Mouse (Mus musculus): ENCODE data around the gene Rbfox1. TPM values are rescaled to one million over a fixed set of nuclear protein-coding genes. Genes with fewer than 3 reads are reported as not detected.

The Rbfox1 gene
- polyA plus RNA-seq, 1 experiment from 2014 or later = 3.3 TPM

DNA sequence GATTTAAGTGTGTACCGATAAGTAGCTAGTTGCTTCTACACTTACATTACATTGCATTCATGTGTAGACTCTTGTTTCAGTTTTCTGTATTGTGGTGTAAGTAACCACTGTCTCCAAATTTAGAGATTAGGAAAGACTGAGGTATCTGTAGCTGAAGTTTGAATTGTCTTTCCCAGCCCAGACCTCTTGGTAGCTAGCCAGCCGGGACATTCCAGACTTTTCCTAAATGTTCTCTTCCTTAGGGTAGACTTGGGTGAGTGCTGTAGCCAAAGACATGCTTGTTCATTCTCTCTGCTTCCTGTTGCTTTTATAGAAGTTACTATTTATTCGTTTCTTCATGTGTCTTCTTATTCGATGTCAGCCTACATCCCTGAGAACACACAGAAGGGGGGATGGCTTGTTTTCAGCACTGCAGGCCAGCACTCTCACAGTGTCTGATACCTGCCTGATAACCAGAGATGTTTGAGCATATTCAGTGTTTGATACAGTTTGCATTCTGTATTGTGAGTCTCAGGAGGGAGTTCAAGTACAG, 538.8 kb downstream of the Rbfox1 start:
- no peaks in the 10 kb centered on the region for H3K4me1 ChIP-seq (replicated peaks; ENCODE audit: insufficient read depth, low read length)
- no peak overlapping the region for H3K27ac ChIP-seq
- WGBS = 84% methylated on average over 4 of the region's 4 CpGs
- DNase-seq (ENCODE audit: low spot score) (no peak), ATAC-seq (replicated peaks; ENCODE audit: low FRiP score, low read depth) (no peak)
- H3K36me3 ChIP-seq (ENCODE audit: insufficient read depth, low read length) = no peaks in the 10 kb centered on the region
- no peak for TF ChIP-seq CTCF (IDR thresholded peaks at IDR 0.05; ENCODE audit: low read depth)
- no peak overlapping the region for H3K4me3 ChIP-seq (replicated peaks; ENCODE audit: low read depth, low read length)
- no peak overlapping the region for H3K9ac ChIP-seq (ENCODE audit: low read depth, low read length)
- no peaks in the 10 kb centered on the region for H3K27me3 ChIP-seq (ENCODE audit: insufficient read depth, low read length)
- H3K4me2 ChIP-seq (ENCODE audit: low read length) = no peak overlapping the region
- no peaks in the 10 kb centered on the region for H3K9me3 ChIP-seq (replicated peaks; ENCODE audit: low read length)

DNA sequence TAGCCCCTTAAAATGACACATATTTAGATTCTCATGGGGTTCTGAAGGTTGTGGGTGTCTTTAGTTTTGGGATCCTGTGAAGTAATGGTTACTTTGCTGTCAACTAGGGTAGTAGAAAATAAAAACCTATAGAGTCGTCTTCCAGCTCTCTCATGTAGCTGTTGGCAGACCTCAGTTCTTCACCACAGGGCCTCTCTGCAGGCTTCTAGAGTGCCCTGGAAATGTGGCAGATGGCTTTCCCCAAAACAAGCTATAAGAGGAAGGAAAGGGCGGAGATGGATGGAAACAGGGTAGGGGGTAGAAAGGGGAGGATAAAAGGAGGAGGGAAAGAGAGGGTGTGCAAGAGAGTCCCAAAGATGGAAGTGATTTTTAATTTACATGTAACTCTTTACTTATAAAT, 539.6 kb downstream of the Rbfox1 start:
- Histone ChIP-seq H3K4me2 (ENCODE audit: low read length) (no peak overlapping the region), H3K4me3 (replicated peaks; ENCODE audit: low read depth, low read length) (no peak overlapping the region), H3K9me3 (replicated peaks; ENCODE audit: low read length) (no peaks in the 10 kb centered on the region), H3K4me1 (replicated peaks; ENCODE audit: insufficient read depth, low read length) (no peaks in the 10 kb centered on the region), H3K27ac (no peak overlapping the region), H3K9ac (ENCODE audit: low read depth, low read length) (no peak overlapping the region), H3K27me3 (ENCODE audit: insufficient read depth, low read length) (no peaks in the 10 kb centered on the region), H3K36me3 (ENCODE audit: insufficient read depth, low read length) (no peaks in the 10 kb centered on the region)
- DNase-seq (ENCODE audit: low spot score) (no peak), ATAC-seq (replicated peaks; ENCODE audit: low FRiP score, low read depth) (no peak)
- TF ChIP-seq CTCF (IDR thresholded peaks at IDR 0.05; ENCODE audit: low read depth) = no peak
- 70% methylated on average over 2 of the region's 2 CpGs for WGBS

DNA sequence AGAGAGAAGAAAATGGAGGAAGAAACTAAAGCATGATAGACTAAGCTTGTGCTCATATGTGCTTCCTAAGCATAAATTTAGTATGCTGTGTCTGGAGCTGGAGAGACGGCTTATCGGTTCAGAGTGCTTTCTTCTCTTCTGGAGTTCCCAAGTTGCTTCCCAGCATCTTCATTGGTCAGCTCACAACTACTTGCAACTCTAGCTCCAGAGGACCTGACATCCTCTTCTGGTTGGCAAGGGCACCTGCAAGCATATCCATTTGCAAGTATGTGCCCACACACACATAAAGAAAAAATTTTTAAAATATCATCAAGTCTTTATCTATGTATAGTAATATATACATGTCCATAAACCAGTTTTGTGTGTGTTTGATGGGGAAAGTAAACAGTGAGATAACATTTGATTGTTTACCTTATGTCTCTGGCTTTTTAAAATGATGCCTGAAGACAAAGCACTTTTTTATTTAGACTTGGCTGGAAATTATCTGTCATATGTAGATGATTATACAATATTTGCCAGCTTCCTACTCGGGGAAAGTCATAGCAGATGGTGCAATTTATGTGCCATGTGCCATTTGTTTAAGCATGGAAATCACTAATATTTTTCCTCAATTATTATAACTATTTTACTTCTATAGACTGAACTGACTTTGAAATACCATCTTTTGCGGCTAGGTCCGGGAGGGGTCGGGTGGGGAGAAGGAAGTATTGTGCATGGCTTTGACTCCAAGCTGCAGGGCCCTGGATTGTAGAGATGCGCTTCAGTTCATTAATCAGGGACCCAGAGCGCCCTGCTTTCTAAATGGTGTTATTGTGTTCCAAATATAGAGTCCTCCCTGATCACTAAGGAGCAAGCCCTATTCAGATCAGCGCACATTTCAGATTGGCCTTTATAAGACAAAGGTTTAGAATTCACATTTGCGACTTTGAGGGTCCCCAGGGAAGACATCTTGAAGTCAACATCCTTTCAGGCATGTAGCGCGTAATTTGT, 542.4 kb downstream of the Rbfox1 start:
- Histone ChIP-seq H3K4me3 (replicated peaks; ENCODE audit: low read depth, low read length) (no peak overlapping the region), H3K9ac (ENCODE audit: low read depth, low read length) (no peak overlapping the region), H3K36me3 (ENCODE audit: insufficient read depth, low read length) (no peaks in the 10 kb centered on the region), H3K4me1 (replicated peaks; ENCODE audit: insufficient read depth, low read length) (no peaks in the 10 kb centered on the region), H3K4me2 (ENCODE audit: low read length) (no peak overlapping the region), H3K27me3 (ENCODE audit: insufficient read depth, low read length) (no peaks in the 10 kb centered on the region), H3K27ac (no peak overlapping the region), H3K9me3 (replicated peaks; ENCODE audit: low read length) (no peaks in the 10 kb centered on the region)
- no peak for ATAC-seq (replicated peaks; ENCODE audit: low FRiP score, low read depth)
- WGBS = 68% methylated on average over 12 of the region's 12 CpGs
- TF ChIP-seq CTCF (IDR thresholded peaks at IDR 0.05; ENCODE audit: low read depth) = no peak
- no peak for DNase-seq (ENCODE audit: low spot score)

DNA sequence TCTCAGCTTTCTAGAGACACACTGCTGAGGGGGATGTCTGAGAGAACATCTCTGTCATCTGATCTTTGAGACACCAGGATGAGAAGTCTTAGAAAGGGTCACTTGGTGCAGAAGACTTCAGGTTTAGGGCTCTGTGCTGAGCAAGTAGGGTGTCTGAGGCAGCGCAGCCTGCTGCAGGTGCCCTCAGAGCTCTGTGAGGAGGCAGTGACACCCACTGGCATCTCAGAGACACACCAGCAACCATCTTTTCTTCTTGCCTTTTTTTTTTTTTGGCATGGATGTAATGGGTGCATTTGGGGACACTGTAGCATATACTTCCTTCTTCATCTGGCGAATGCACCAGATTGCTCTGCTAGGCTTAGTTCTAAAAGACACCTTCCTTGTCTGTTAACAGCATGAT, 545.8 kb downstream of the Rbfox1 start:
- no peaks in the 10 kb centered on the region for H3K36me3 ChIP-seq (ENCODE audit: insufficient read depth, low read length)
- no peak overlapping the region for H3K9ac ChIP-seq (ENCODE audit: low read depth, low read length)
- no peak for DNase-seq (ENCODE audit: low spot score)
- no peak for ATAC-seq (replicated peaks; ENCODE audit: low FRiP score, low read depth)
- no peak overlapping the region for H3K4me3 ChIP-seq (replicated peaks; ENCODE audit: low read depth, low read length)
- no peaks in the 10 kb centered on the region for H3K4me1 ChIP-seq (replicated peaks; ENCODE audit: insufficient read depth, low read length)
- WGBS = 78% methylated on average over 2 of the region's 2 CpGs
- no peak for TF ChIP-seq CTCF (IDR thresholded peaks at IDR 0.05; ENCODE audit: low read depth)
- no peaks in the 10 kb centered on the region for H3K27me3 ChIP-seq (ENCODE audit: insufficient read depth, low read length)
- no peaks in the 10 kb centered on the region for H3K9me3 ChIP-seq (replicated peaks; ENCODE audit: low read length)
- H3K4me2 ChIP-seq (ENCODE audit: low read length) = no peak overlapping the region
- no peak overlapping the region for H3K27ac ChIP-seq

DNA sequence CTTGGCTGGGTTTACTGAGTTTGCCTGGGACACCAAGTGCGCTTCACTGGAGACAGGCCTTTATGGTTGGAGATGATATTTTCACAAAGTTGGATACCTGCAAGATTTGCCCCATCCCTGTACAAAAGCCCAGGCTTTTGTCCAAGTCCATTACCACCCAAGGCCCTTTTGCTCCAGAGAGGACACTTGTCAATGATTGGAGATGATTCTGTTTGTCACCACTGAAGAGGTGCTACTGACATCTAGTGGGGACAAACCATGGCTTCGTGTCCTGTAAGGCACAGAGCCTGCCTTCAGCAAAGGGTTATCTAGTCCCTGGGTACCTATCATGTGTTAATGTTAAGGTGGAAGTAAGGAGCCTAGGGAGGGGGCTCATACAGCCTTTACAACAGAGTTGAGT, 551.3 kb downstream of the Rbfox1 start:
- no peaks in the 10 kb centered on the region for H3K27me3 ChIP-seq (ENCODE audit: insufficient read depth, low read length)
- WGBS = 64% methylated on average over 2 of the region's 2 CpGs
- H3K27ac ChIP-seq = no peak overlapping the region
- TF ChIP-seq CTCF (IDR thresholded peaks at IDR 0.05; ENCODE audit: low read depth) = peak; percentile 49
- no peak overlapping the region for H3K9ac ChIP-seq (ENCODE audit: low read depth, low read length)
- no peaks in the 10 kb centered on the region for H3K4me1 ChIP-seq (replicated peaks; ENCODE audit: insufficient read depth, low read length)
- H3K4me3 ChIP-seq (replicated peaks; ENCODE audit: low read depth, low read length) = no peak overlapping the region
- H3K36me3 ChIP-seq (ENCODE audit: insufficient read depth, low read length) = no peaks in the 10 kb centered on the region
- no peak for ATAC-seq (replicated peaks; ENCODE audit: low FRiP score, low read depth)
- no peak overlapping the region for H3K4me2 ChIP-seq (ENCODE audit: low read length)
- DNase-seq (ENCODE audit: low spot score) = no peak
- no peaks in the 10 kb centered on the region for H3K9me3 ChIP-seq (replicated peaks; ENCODE audit: low read length)

DNA sequence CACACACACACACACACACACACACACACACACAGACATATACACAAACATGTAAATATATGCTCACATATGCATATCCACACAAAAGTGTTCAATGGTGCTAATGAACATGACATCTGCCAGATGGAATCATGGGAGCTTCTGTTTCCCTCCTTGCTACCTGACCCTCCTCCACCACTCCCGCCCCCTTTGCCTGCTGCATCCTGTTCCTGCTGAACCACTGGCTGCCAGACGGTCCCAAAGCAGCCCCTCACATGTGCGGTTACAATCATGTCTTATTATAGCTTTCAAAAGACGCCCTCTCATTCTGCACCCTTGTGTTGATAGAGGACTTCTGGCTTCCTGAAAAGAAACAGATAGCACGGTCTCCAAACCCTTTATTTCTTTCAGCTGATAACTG, 563.1 kb downstream of the Rbfox1 start:
- Histone ChIP-seq H3K27me3 (ENCODE audit: insufficient read depth, low read length) (no peaks in the 10 kb centered on the region), H3K4me1 (replicated peaks; ENCODE audit: insufficient read depth, low read length) (no peaks in the 10 kb centered on the region), H3K9me3 (replicated peaks; ENCODE audit: low read length) (no peaks in the 10 kb centered on the region), H3K9ac (ENCODE audit: low read depth, low read length) (no peak overlapping the region), H3K36me3 (ENCODE audit: insufficient read depth, low read length) (no peaks in the 10 kb centered on the region), H3K27ac (no peak overlapping the region), H3K4me3 (replicated peaks; ENCODE audit: low read depth, low read length) (no peak overlapping the region), H3K4me2 (ENCODE audit: low read length) (peak overlapping the region; percentile 15; the same call in 1 of the 2 replicates)
- ATAC-seq (replicated peaks; ENCODE audit: low FRiP score, low read depth) = no peak
- WGBS = 17% methylated on average over 5 of the region's 5 CpGs
- TF ChIP-seq CTCF (IDR thresholded peaks at IDR 0.05; ENCODE audit: low read depth) = no peak
- DNase-seq (ENCODE audit: low spot score) = no peak

Data from kidney, postnatal 0 days (tissue).